Mouse (Mus musculus) G1E (cell line): ENCODE measurements at regions not wholly inside any gene's neighbourhood (a gene's known extent, or its start where the extent isn't known, plus 50 kb on each side); places are given as distances from the start of the nearest gene placed in this dataset.

ENCODE experiments used
- CTCF ChIP-seq: IDR thresholded peaks from 2 replicates; pipeline ENCODE4 v1.5.1; 2012; ENCODE audit warnings: low read depth, low read length, inconsistent platforms, mixed read lengths
- GATA2 ChIP-seq: IDR thresholded peaks from 2 replicates; pipeline ENCODE4 v1.6.1; 2012; ENCODE audit warnings: low read depth, low read length, inconsistent platforms, borderline replicate concordance

DNA sequence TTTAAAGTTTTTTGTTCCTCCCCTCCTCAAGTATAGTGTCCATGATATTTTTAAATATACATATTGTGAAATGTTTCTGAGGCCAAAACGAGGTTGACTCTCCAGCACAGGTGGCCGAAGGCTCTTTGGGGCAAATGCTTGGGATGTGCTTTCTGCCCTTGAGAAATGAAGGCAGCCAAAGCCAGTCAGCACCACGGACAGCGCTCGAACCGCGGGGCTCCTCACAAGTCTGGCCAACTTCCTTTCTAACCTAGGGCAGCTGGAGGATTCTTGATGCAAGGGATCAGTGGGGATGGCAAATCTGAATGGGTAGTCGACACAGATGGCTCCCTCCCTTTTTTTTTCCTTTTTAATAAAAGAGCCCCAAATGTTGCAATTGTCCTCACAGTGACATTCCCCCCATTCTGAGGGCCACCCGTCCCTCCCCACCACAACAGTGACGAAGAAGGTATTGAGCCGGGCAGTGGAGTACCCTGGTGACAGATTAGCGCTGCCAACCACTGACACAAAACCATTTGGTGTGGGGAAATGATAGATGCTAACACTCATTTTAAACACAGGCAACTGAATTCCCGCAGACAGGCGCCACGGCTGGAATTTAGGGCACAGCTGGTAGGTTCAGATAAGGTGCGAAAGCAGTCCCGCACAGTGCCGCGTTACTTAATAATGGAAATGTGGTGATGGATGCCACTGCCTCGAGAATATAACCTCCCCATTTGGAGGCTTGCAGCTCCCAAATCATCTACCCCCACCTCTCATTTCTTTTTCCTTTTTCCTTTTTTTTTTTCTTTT is 73.4 kb upstream of the Ctnnbl1 start:
- no peak for TF ChIP-seq CTCF
- TF ChIP-seq GATA2: no peak
